Mouse (Mus musculus): ENCODE results near the gene Ciao2a.

Ciao2a gene

GRCm38 (mm10) chr9:66162995-66163394, 36.6 kb downstream of the Ciao2a start:
- no peak for DNase-seq (ENCODE audit: low spot score in 2 of 2)

DNA sequence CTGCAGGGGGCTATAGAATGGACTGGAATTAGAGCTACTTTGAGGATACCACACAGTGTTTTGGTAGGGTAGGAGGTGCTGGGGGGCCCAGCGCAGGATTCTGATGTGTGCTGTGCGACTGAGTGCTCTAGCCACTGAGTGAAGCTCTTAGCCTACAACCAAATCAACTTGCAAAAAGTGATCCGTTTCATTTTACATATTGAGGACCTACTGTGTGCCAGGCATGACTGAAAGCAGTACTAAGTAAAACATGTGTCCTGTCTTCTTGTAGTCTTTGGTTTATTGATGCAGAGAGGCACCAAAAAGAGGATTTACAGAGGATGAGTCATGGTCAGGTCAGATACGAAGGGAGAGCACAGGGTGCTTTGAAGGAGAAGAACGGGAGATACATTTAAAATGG, 40.8 kb downstream of the Ciao2a start:
- DNase-seq (ENCODE audit: low spot score in 2 of 2) = no peak

DNA sequence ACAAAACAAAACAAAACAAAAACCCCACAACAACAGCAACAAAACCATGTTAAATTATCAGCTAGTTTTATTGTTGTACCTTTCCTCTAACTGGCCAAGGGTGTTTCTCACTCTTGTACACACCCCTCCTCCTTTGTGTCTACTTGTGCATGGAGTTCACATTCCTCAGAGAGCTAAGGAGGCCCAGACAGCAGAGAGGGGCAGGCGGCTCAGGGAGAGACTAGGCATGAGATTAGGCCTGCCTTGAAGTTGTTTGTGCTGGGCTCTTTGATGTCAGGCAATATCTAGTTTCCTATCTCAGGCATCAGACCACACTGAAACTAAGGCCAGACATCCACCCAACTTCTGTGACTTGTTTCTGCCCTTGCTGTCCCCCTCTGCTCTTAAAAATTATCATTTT, 41.8 kb downstream of the Ciao2a start:
- DNase-seq (ENCODE audit: low spot score in 2 of 2) = no peak

DNA sequence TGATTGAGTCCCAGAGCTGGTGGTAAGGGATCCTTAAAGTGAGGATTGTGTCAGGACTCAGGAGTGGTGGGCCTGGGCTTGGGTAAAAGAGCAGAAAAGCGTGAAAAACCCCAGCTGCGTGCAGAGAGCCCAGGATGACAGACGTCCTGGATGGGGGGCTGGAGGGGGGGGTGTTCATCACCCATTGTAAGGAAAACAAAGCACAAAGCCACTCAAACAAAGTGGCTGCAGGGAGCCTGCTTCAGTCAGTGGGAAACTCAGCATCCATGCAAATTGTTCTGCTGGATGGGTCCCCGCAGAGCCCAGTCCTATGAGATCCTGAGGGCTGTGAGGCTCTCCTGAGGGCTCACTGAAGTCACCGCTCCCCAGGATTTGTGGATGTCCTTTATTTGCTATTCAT, 44.1 kb downstream of the Ciao2a start:
- DNase-seq (ENCODE audit: low spot score in 2 of 2) = no peak

- no peak for DNase-seq (ENCODE audit: low spot score in 2 of 2)
These were observed 45.0 kb downstream of the Ciao2a start for GRCm38 (mm10) chr9:66171275-66171921.

- DNase-seq (ENCODE audit: low spot score in 2 of 2) = no peak
These were observed 47.0 kb downstream of the Ciao2a start for GRCm38 (mm10) chr9:66173316-66173855.

GRCm38 (mm10) chr9:66174985-66175384, 48.6 kb downstream of the Ciao2a start:
- no peak for DNase-seq (ENCODE audit: low spot score in 2 of 2)

DNA sequence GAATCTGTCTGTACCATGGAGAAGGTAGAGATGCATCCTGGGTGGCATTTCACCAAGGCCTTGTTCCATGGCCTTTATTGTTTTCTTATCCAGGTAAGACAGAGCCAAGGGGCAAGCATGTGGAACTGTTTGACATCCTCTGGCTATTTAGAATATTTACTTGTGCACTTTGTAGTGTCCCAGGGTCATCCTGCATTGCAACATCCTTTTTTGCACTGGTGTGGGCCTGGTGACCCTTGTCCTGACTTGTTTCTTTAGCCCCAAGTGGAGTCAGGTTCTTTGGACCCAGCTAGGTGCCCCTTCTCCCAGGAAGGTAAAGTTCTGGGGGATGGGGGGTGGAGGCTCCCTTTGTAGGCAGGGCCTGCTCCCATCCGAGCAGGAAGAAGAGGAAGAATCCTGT, 51.6 kb downstream of the Ciao2a start:
- DNase-seq (ENCODE audit: low spot score in 2 of 2) = no peak

- DNase-seq (ENCODE audit: low spot score in 2 of 2) = no peak
These were observed 53.4 kb downstream of the Ciao2a start for GRCm38 (mm10) chr9:66179795-66180194.

- DNase-seq (ENCODE audit: low spot score in 2 of 2) = no peak
These were observed 54.9 kb downstream of the Ciao2a start for GRCm38 (mm10) chr9:66181126-66181825.

DNA sequence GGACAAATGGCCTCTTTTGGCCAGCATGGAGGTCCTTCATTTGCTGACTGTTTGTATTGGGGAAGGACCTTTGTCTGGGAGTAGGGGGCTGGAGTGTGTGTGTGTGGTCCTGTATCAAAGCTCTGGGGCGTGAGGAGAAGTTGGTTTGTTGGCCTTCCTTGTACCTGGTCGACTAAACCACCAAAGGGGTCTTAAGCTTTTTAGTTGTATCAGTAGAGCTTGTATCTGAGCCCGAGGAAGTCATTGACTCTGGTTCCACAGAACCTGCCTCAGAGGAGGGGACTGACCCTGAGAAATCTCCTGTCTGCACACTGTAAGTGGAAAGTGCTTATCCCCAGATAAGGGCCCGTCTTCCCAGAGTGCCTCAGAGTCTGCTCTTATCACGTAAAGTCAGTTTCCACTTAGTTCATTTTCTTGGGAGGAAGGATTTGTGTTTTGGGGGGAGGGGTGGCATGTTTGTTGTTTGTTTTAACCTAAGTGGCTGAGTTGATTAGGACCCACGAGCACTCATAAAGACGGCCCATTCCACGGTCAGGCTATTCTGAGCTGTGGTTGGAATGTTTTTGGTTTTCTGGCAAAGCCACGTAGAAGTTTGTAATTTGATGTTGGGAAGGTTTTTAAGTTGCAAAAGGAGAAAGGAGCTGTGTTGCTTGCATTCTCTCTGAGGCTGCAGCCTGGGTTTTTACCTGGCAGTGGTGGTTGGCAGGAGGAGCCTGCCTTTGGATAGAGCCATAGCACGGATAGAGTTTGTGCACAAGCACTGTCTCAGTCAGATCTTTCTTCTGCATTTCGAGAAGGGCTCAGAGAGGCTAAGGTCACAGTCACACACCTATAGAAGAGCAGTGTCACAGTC, 55.6 kb downstream of the Ciao2a start:
- no peak for DNase-seq (ENCODE audit: low spot score in 2 of 2)

DNA sequence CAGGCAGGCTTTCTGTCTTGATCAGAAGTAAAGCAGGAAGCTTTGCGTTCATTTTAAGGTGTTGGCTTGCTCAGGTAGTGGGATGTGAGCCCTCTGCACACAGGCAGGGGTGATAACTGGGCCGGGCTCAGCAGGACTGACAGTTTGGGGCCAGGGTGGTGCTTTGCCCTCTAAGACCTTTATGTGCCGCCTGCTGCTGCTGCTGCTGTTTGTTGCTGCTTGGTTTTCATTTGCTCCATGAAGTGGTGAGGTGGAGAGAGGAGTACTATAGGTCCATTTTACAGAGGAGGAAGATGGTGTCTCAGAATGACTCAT, 56.2 kb downstream of the Ciao2a start:
- DNase-seq (ENCODE audit: low spot score in 2 of 2) = no peak

GRCm38 (mm10) chr9:66183023-66183422, 56.6 kb downstream of the Ciao2a start:
- DNase-seq (ENCODE audit: low spot score in 2 of 2) = no peak

DNA sequence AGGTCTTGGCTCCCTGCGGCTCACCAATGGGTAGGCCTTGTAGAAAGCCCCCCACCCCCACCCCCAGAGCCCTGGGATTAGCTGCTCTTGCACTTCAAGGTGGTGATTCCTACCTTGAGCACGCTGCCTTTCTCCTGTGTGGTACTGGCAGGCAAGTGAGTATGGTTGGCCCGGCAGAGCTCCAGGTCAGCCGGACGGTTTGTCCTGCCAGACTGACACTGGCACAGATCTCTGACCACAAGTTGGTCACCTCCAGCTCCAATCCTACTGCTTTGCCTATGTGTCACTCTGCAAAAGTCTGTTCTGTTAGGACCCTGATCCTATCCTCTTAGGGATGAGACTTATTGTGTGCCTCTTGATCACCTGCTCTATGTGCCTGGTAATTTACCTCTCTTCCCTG, 58.2 kb downstream of the Ciao2a start:
- no peak for DNase-seq (ENCODE audit: low spot score in 2 of 2)

- no peak for DNase-seq (ENCODE audit: low spot score in 2 of 2)
These were observed 60.0 kb downstream of the Ciao2a start for GRCm38 (mm10) chr9:66186426-66186825.

All from thymus, postnatal 10 days (tissue).